ENCODE assay signal across 20 mouse cellular contexts in genomic region chr5:131898048-131898638, GRCm38 (mm10).
DNase-seq lines count a peak whose midpoint lies in the region; ATAC-seq and TF ChIP-seq lines count a peak whose summit lies in the region.
"Had no signal": no experiment of that assay in that cellular context is flagged by ENCODE, and none has a peak within 500 bp of the region (broad histone marks: within the 10 kb centered on the region; RNA-seq: fewer than 3 reads in every experiment).

No protein-coding gene starts in this region.

- 0 out of 2 replicates have a peak overlapping the region, but pooled peaks have one; percentile 5 for H3K27ac ChIP-seq in kidney, embryonic 14.5 days (ENCODE audit: low read depth, low read length)
- peak overlapping the region; percentile 65 for H3K27ac ChIP-seq in intestine, embryonic 16.5 days (ENCODE audit: low read length)
- no peak overlapping the region for H3K27ac ChIP-seq in lung, postnatal 0 days (ENCODE audit: low read length)
- H3K27ac ChIP-seq in stomach, postnatal 0 days (replicated peaks): peak overlapping the region; percentile 80
- no peak overlapping the region for H3K27ac ChIP-seq in forebrain, embryonic 10.5 days
- H3K27ac ChIP-seq: hindbrain, embryonic 14.5 days; layer of hippocampus, adult 2 months; left cerebral cortex, adult 2 months; limb, embryonic 12.5 days had no signal

- no peak for TF ChIP-seq CTCF in lung, postnatal 0 days (IDR thresholded peaks at IDR 0.05)
- no peak for TF ChIP-seq CTCF in stomach, postnatal 0 days (IDR thresholded peaks at IDR 0.05; ENCODE audit: low read depth)

- no peaks in the 10 kb centered on the region for H3K36me3 ChIP-seq in kidney, embryonic 14.5 days (ENCODE audit: control insufficient read depth, insufficient read depth, low read length)
- no peaks in the 10 kb centered on the region for H3K36me3 ChIP-seq in intestine, embryonic 16.5 days (ENCODE audit: control insufficient read depth, insufficient read depth, low read length)
- no peaks in the 10 kb centered on the region for H3K36me3 ChIP-seq in lung, postnatal 0 days (ENCODE audit: insufficient read depth, low read length)
- no peaks in the 10 kb centered on the region for H3K36me3 ChIP-seq in stomach, postnatal 0 days (ENCODE audit: control insufficient read depth, insufficient read depth, low read length)
- no peaks in the 10 kb centered on the region for H3K36me3 ChIP-seq in forebrain, embryonic 10.5 days (replicated peaks)
- H3K36me3 ChIP-seq: limb, embryonic 12.5 days had no signal

- H3K9ac ChIP-seq in kidney, embryonic 14.5 days (ENCODE audit: low read depth, low read length): no peak overlapping the region
- no peak overlapping the region for H3K9ac ChIP-seq in intestine, embryonic 16.5 days (ENCODE audit: low read depth, low read length)
- no peak overlapping the region for H3K9ac ChIP-seq in lung, postnatal 0 days (replicated peaks; ENCODE audit: low read depth)
- H3K9ac ChIP-seq in stomach, postnatal 0 days (ENCODE audit: low read length): no peak overlapping the region
- H3K9ac ChIP-seq: forebrain, postnatal 0 days; hindbrain, embryonic 14.5 days; limb, embryonic 12.5 days had no signal

- no peak for DNase-seq in kidney, adult 8-10 months
- peak; percentile 94 for DNase-seq in lung, postnatal 0 days (ENCODE audit: low spot score)
- peak; percentile 45 for DNase-seq in stomach, postnatal 0 days (ENCODE audit: low spot score)
- DNase-seq in gastrocnemius, adult 8-10 months (ENCODE audit: low spot score in 2 of 2): no peak
- DNase-seq in forebrain, embryonic 10.5 days (ENCODE audit: extremely low spot score, low spot score): no peak
- DNase-seq: cerebellum, adult 11 months; forebrain, postnatal 0 days; gastrocnemius, postnatal 10 days; heart, postnatal 14 days; midbrain, embryonic 14.5 days; right cerebral cortex, postnatal 14 days; thymus, adult 18-20 months had no signal

- no peaks in the 10 kb centered on the region for H3K9me3 ChIP-seq in kidney, embryonic 14.5 days (ENCODE audit: control insufficient read depth, low read length)
- no peaks in the 10 kb centered on the region for H3K9me3 ChIP-seq in intestine, embryonic 16.5 days (ENCODE audit: control insufficient read depth, low read length)
- H3K9me3 ChIP-seq in lung, postnatal 0 days (ENCODE audit: low read length): no peaks in the 10 kb centered on the region
- no peaks in the 10 kb centered on the region for H3K9me3 ChIP-seq in stomach, postnatal 0 days (ENCODE audit: control insufficient read depth, low read length)
- no peaks in the 10 kb centered on the region for H3K9me3 ChIP-seq in forebrain, embryonic 10.5 days
- H3K9me3 ChIP-seq: limb, embryonic 12.5 days had no signal

- TF ChIP-seq EP300 in lung, postnatal 0 days (IDR thresholded peaks at IDR 0.05): peak; percentile 75
- peak; percentile 75 for TF ChIP-seq EP300 in stomach, postnatal 0 days (optimal IDR thresholded peaks at IDR 0.05)

- 0 out of 2 replicates have a peak, but pooled peaks cover 3% of the 10 kb centered on the region for H3K4me1 ChIP-seq in kidney, embryonic 14.5 days (ENCODE audit: control insufficient read depth, insufficient read depth, low read length)
- peaks cover 17% of the 10 kb centered on the region for H3K4me1 ChIP-seq in intestine, embryonic 16.5 days (ENCODE audit: control insufficient read depth, insufficient read depth, low read length)
- H3K4me1 ChIP-seq in lung, postnatal 0 days (ENCODE audit: insufficient read depth, low read depth, low read length): no peaks in the 10 kb centered on the region
- no peaks in the 10 kb centered on the region for H3K4me1 ChIP-seq in stomach, postnatal 0 days (replicated peaks; ENCODE audit: control insufficient read depth, insufficient read depth)
- no peaks in the 10 kb centered on the region for H3K4me1 ChIP-seq in forebrain, embryonic 10.5 days

- no peak overlapping the region for H3K4me2 ChIP-seq in kidney, embryonic 14.5 days (replicated peaks; ENCODE audit: low read depth, low read length)
- no peak overlapping the region for H3K4me2 ChIP-seq in intestine, embryonic 16.5 days (ENCODE audit: low read depth, low read length)
- H3K4me2 ChIP-seq in lung, postnatal 0 days (replicated peaks; ENCODE audit: low read depth, low read length): no peak overlapping the region
- H3K4me2 ChIP-seq in stomach, postnatal 0 days (replicated peaks; ENCODE audit: low read depth): no peak overlapping the region
- H3K4me2 ChIP-seq: hindbrain, embryonic 14.5 days; limb, embryonic 12.5 days had no signal

- H3K4me3 ChIP-seq in kidney, embryonic 14.5 days (ENCODE audit: low read length): no peak overlapping the region
- H3K4me3 ChIP-seq in intestine, embryonic 16.5 days (ENCODE audit: low read length): no peak overlapping the region
- no peak overlapping the region for H3K4me3 ChIP-seq in lung, postnatal 0 days (ENCODE audit: low read depth, low read length)
- no peak overlapping the region for H3K4me3 ChIP-seq in stomach, postnatal 0 days (ENCODE audit: low read depth, low read length)
- H3K4me3 ChIP-seq in forebrain, embryonic 10.5 days: no peak overlapping the region
- H3K4me3 ChIP-seq: layer of hippocampus, adult 2 months; left cerebral cortex, adult 2 months; limb, embryonic 12.5 days had no signal

- no peaks in the 10 kb centered on the region for H3K27me3 ChIP-seq in kidney, embryonic 14.5 days (ENCODE audit: control insufficient read depth, insufficient read depth, low read length)
- no peaks in the 10 kb centered on the region for H3K27me3 ChIP-seq in intestine, embryonic 16.5 days (replicated peaks; ENCODE audit: control insufficient read depth, insufficient read depth, low read length)
- H3K27me3 ChIP-seq in lung, postnatal 0 days (replicated peaks; ENCODE audit: insufficient read depth, low read length): peaks cover 11% of the 10 kb centered on the region
- no peaks in the 10 kb centered on the region for H3K27me3 ChIP-seq in stomach, postnatal 0 days (ENCODE audit: control insufficient read depth, insufficient read depth, low read length)
- H3K27me3 ChIP-seq in forebrain, embryonic 10.5 days (ENCODE audit: poor library complexity, severe bottlenecking): no peaks in the 10 kb centered on the region

- no peak for ATAC-seq in kidney, embryonic 14.5 days (ENCODE audit: low FRiP score, low TSS enrichment)
- peak; percentile 96 for ATAC-seq in intestine, embryonic 16.5 days
- peak; percentile 95 for ATAC-seq in lung, postnatal 0 days
- ATAC-seq in stomach, postnatal 0 days (ENCODE audit: low FRiP score, low TSS enrichment): peak; percentile 95
- ATAC-seq in inflammation-experienced regulatory T-cells, adult 6 months: no peak
- ATAC-seq: activated CD4-positive, CD25-positive, alpha-beta regulatory T cell, adult 4 months; forebrain, postnatal 0 days had no signal

- WGBS in kidney, embryonic 14.5 days: 61% methylated on average over 4 of the region's 4 CpGs
- WGBS in intestine, embryonic 16.5 days: 38% methylated on average over 4 of the region's 4 CpGs
- WGBS in lung, postnatal 0 days: 27% methylated on average over 4 of the region's 4 CpGs
- WGBS in stomach, postnatal 0 days: 34% methylated on average over 4 of the region's 4 CpGs
- WGBS in forebrain, embryonic 10.5 days: 83% methylated on average over 4 of the region's 4 CpGs

Comparison
In these comparisons a context has a peak if more than half of its experiments do, and no peak if none do; other contexts are left out.
1. ATAC-seq: peak in intestine, embryonic 16.5 days (single experiment), lung, postnatal 0 days (single experiment) and stomach, postnatal 0 days (single experiment); none in kidney, embryonic 14.5 days (single experiment) and inflammation-experienced regulatory T-cells, adult 6 months (single experiment).
2. H3K27ac ChIP-seq: peak in kidney, embryonic 14.5 days (single experiment), intestine, embryonic 16.5 days (single experiment) and stomach, postnatal 0 days (single experiment); none in lung, postnatal 0 days (single experiment) and forebrain, embryonic 10.5 days (single experiment).
3. DNase-seq: peak in lung, postnatal 0 days (single experiment) and stomach, postnatal 0 days (single experiment); none in kidney, adult 8-10 months (0 of 2), gastrocnemius, adult 8-10 months (0 of 2) and forebrain, embryonic 10.5 days (single experiment).